Comparison of ENCODE assay signal across 26 mouse cellular contexts in genomic region chr5:70011951-70012350, GRCm38 (mm10).
DNase-seq lines count a peak whose midpoint lies in the region; ATAC-seq and TF ChIP-seq lines count a peak whose summit lies in the region.
"Had no signal": no experiment of that assay in that cellular context is flagged by ENCODE, and none has a peak within 500 bp of the region (broad histone marks: within the 10 kb centered on the region; RNA-seq: fewer than 3 reads in every experiment).

No protein-coding gene starts in this region.

- no peak overlapping the region for H3K9ac ChIP-seq in forebrain, embryonic 14.5 days (ENCODE audit: low read length)
- H3K9ac ChIP-seq in forebrain, embryonic 16.5 days (replicated peaks; ENCODE audit: low read depth, low read length), result no peak overlapping the region
- H3K9ac ChIP-seq in midbrain, embryonic 14.5 days (replicated peaks; ENCODE audit: low read length), result no peak overlapping the region
- H3K9ac ChIP-seq in midbrain, embryonic 11.5 days (ENCODE audit: low read length), result no peak overlapping the region
- H3K9ac ChIP-seq: embryonic facial prominence, embryonic 13.5 days; embryonic facial prominence, embryonic 15.5 days; forebrain, embryonic 12.5 days; forebrain, embryonic 15.5 days had no signal

- DNase-seq in forebrain, embryonic 14.5 days (ENCODE audit: low spot score), result peak; percentile 50
- DNase-seq in midbrain, embryonic 14.5 days, result peak; percentile 27
- DNase-seq in midbrain, embryonic 11.5 days (ENCODE audit: low spot score, missing footprints), result no peak
- DNase-seq in brain, embryonic 14.5 days (ENCODE audit: low read depth), result peak; percentile 60
- DNase-seq: adrenal gland, adult 8-10 months; adrenal gland, postnatal 14 days; adrenal gland, postnatal 36 days; B cell, adult 2 months; cerebellum, adult 11 months; cerebellum, adult 18-20 months; cerebellum, adult 8-10 months; cerebellum, adult 9-11 months; cerebellum, postnatal 36 days; embryo, embryonic 11 days had no signal

- WGBS in forebrain, embryonic 14.5 days, result 22% methylated on average over 1 of the region's 1 CpGs
- WGBS in forebrain, embryonic 16.5 days, result 18% methylated on average over 1 of the region's 1 CpGs
- 28% methylated on average over 1 of the region's 1 CpGs for WGBS in midbrain, embryonic 14.5 days
- WGBS in midbrain, embryonic 11.5 days, result 53% methylated on average over 1 of the region's 1 CpGs

- no peak overlapping the region for H3K4me3 ChIP-seq in forebrain, embryonic 14.5 days (ENCODE audit: low read depth, low read length)
- H3K4me3 ChIP-seq in forebrain, embryonic 16.5 days (replicated peaks; ENCODE audit: low read length), result no peak overlapping the region
- H3K4me3 ChIP-seq in midbrain, embryonic 14.5 days (replicated peaks; ENCODE audit: low read depth, low read length), result no peak overlapping the region
- H3K4me3 ChIP-seq in midbrain, embryonic 11.5 days (ENCODE audit: low read depth, low read length), result no peak overlapping the region
- H3K4me3 ChIP-seq: embryonic facial prominence, embryonic 13.5 days; embryonic facial prominence, embryonic 15.5 days; erythroblast, embryonic 14.5 days; forebrain, embryonic 10.5 days; forebrain, embryonic 12.5 days; forebrain, embryonic 15.5 days had no signal

- no peak for TF ChIP-seq CTCF in brain, embryonic 14.5 days (IDR thresholded peaks at IDR 0.05; ENCODE audit: borderline replicate concordance, extremely low read depth, insufficient read depth, insufficient read length)

- H3K4me2 ChIP-seq in forebrain, embryonic 14.5 days (ENCODE audit: low read length), result no peak overlapping the region
- H3K4me2 ChIP-seq in forebrain, embryonic 16.5 days (ENCODE audit: low read length), result no peak overlapping the region
- H3K4me2 ChIP-seq in midbrain, embryonic 14.5 days (ENCODE audit: low read length), result no peak overlapping the region
- H3K4me2 ChIP-seq in midbrain, embryonic 11.5 days, result no peak overlapping the region
- H3K4me2 ChIP-seq: embryonic facial prominence, embryonic 13.5 days; embryonic facial prominence, embryonic 15.5 days; forebrain, embryonic 12.5 days; forebrain, embryonic 15.5 days had no signal

- H3K27ac ChIP-seq in forebrain, embryonic 14.5 days (ENCODE audit: low read depth, low read length), result no peak overlapping the region
- no peak overlapping the region for H3K27ac ChIP-seq in forebrain, embryonic 16.5 days (ENCODE audit: low read length)
- no peak overlapping the region for H3K27ac ChIP-seq in midbrain, embryonic 14.5 days (replicated peaks; ENCODE audit: low read depth, low read length)
- no peak overlapping the region for H3K27ac ChIP-seq in midbrain, embryonic 11.5 days (ENCODE audit: low read depth, low read length)
- H3K27ac ChIP-seq: embryonic facial prominence, embryonic 13.5 days; embryonic facial prominence, embryonic 15.5 days; forebrain, embryonic 10.5 days; forebrain, embryonic 12.5 days; forebrain, embryonic 15.5 days had no signal

- no peak; the same call in 1 of the 2 replicates for ATAC-seq in forebrain, embryonic 14.5 days
- ATAC-seq in forebrain, embryonic 16.5 days, result no peak; the same call in 1 of the 2 replicates
- ATAC-seq in midbrain, embryonic 14.5 days (ENCODE audit: low FRiP score, low TSS enrichment), result no peak
- ATAC-seq in midbrain, embryonic 11.5 days (ENCODE audit: low FRiP score), result no peak
- ATAC-seq: activated CD4-positive, CD25-positive, alpha-beta regulatory T cell, adult 4 months; CD4-positive, CD25-positive, alpha-beta regulatory T cell, adult 4 months; forebrain, embryonic 15.5 days; Patski had no signal

- no peaks in the 10 kb centered on the region for H3K27me3 ChIP-seq in forebrain, embryonic 14.5 days (replicated peaks; ENCODE audit: control insufficient read depth, insufficient read depth, low read length)
- H3K27me3 ChIP-seq in forebrain, embryonic 16.5 days (replicated peaks; ENCODE audit: control insufficient read depth, insufficient read depth, low read length), result no peaks in the 10 kb centered on the region
- no peaks in the 10 kb centered on the region for H3K27me3 ChIP-seq in midbrain, embryonic 14.5 days (ENCODE audit: control insufficient read depth, insufficient read depth, low read length)
- H3K27me3 ChIP-seq in midbrain, embryonic 11.5 days (ENCODE audit: control insufficient read depth, insufficient read depth, low read length), result no peaks in the 10 kb centered on the region
- H3K27me3 ChIP-seq: CH12.LX; embryonic facial prominence, embryonic 13.5 days; embryonic facial prominence, embryonic 15.5 days; forebrain, embryonic 12.5 days; forebrain, embryonic 15.5 days; Patski had no signal

- H3K9me3 ChIP-seq in forebrain, embryonic 14.5 days (replicated peaks; ENCODE audit: control insufficient read depth, low read length), result no peaks in the 10 kb centered on the region
- no peaks in the 10 kb centered on the region for H3K9me3 ChIP-seq in forebrain, embryonic 16.5 days (ENCODE audit: control insufficient read depth, low read length)
- no peaks in the 10 kb centered on the region for H3K9me3 ChIP-seq in midbrain, embryonic 14.5 days (ENCODE audit: control insufficient read depth, low read length)
- no peaks in the 10 kb centered on the region for H3K9me3 ChIP-seq in midbrain, embryonic 11.5 days (ENCODE audit: control insufficient read depth, low read length)
- H3K9me3 ChIP-seq: embryonic facial prominence, embryonic 13.5 days; embryonic facial prominence, embryonic 15.5 days; forebrain, embryonic 10.5 days; forebrain, embryonic 12.5 days; forebrain, embryonic 15.5 days; G1E had no signal

- no peaks in the 10 kb centered on the region for H3K4me1 ChIP-seq in forebrain, embryonic 14.5 days (ENCODE audit: control insufficient read depth, insufficient read depth, low read length)
- H3K4me1 ChIP-seq in forebrain, embryonic 16.5 days (replicated peaks; ENCODE audit: control insufficient read depth, insufficient read depth, low read length), result no peaks in the 10 kb centered on the region
- H3K4me1 ChIP-seq in midbrain, embryonic 14.5 days (ENCODE audit: control insufficient read depth, insufficient read depth, low read length), result no peaks in the 10 kb centered on the region
- no peaks in the 10 kb centered on the region for H3K4me1 ChIP-seq in midbrain, embryonic 11.5 days (ENCODE audit: control insufficient read depth, insufficient read depth, low read length)
- H3K4me1 ChIP-seq: embryonic facial prominence, embryonic 13.5 days; embryonic facial prominence, embryonic 15.5 days; forebrain, embryonic 10.5 days; forebrain, embryonic 12.5 days; forebrain, embryonic 15.5 days had no signal

- TF ChIP-seq POLR2A in brain, embryonic 14.5 days (IDR thresholded peaks at IDR 0.05; ENCODE audit: borderline replicate concordance, extremely low read depth, insufficient read depth, insufficient read length, poor library complexity, severe bottlenecking), result no peak

- H3K36me3 ChIP-seq in forebrain, embryonic 14.5 days (ENCODE audit: control insufficient read depth, insufficient read depth, low read length), result no peaks in the 10 kb centered on the region
- H3K36me3 ChIP-seq in forebrain, embryonic 16.5 days (ENCODE audit: control insufficient read depth, insufficient read depth), result no peaks in the 10 kb centered on the region
- H3K36me3 ChIP-seq in midbrain, embryonic 14.5 days (ENCODE audit: control insufficient read depth, insufficient read depth, low read length), result no peaks in the 10 kb centered on the region
- H3K36me3 ChIP-seq in midbrain, embryonic 11.5 days (ENCODE audit: control insufficient read depth, insufficient read depth, low read length), result no peaks in the 10 kb centered on the region
- H3K36me3 ChIP-seq: embryonic facial prominence, embryonic 13.5 days; embryonic facial prominence, embryonic 15.5 days; forebrain, embryonic 10.5 days; forebrain, embryonic 12.5 days; forebrain, embryonic 15.5 days; G1E had no signal
